Mouse (Mus musculus) kidney, embryonic 16.5 days (tissue): Measurements from ENCODE around the gene Daxx. TPM values are rescaled to one million over a fixed set of nuclear protein-coding genes. Genes with fewer than 3 reads are reported as not detected.
"Not testable (repeated sequence)": the region's sequence is repeated elsewhere in the genome, so short reads cannot be mapped to it uniquely, and the experiment has no call there.

ENCODE experiments used
- ATAC-seq: fragments of 200-750 bp; cut with Nextera tagmentation; 2 replicates; pipeline ENCODE4 v1.8.0; 2017; ENCODE audit warnings: moderate TSS enrichment; ENCODE audit not compliant: low FRiP score, low TSS enrichment
- H3K27ac ChIP-seq: fragments of 300-500 bp; sonication (generic); 2 replicates; pipeline ENCODE4 v1.5.1; 2014; ENCODE audit warnings: low read length
- H3K27me3 ChIP-seq: fragments of 300-500 bp; sonication (generic); 2 replicates; pipeline ENCODE4 v1.6.1; 2014; ENCODE audit warnings: low read length, control low read depth, mixed read lengths; ENCODE audit not compliant: insufficient read depth
- H3K36me3 ChIP-seq: fragments of 300-500 bp; sonication (generic); 2 replicates; pipeline ENCODE4 v1.6.1; 2014; ENCODE audit warnings: low read length, control low read depth, mixed read lengths; ENCODE audit not compliant: insufficient read depth
- H3K4me1 ChIP-seq: fragments of 300-500 bp; sonication (generic); 2 replicates; pipeline ENCODE4 v1.6.1; 2014; ENCODE audit warnings: low read length, control low read depth, mixed read lengths; ENCODE audit not compliant: insufficient read depth
- H3K4me2 ChIP-seq: fragments of 300-500 bp; sonication (generic); replicated peaks from 2 replicates; pipeline ENCODE4 v1.6.1; 2014; ENCODE audit warnings: low read depth, low read length
- H3K4me3 ChIP-seq: fragments of 300-500 bp; sonication (generic); 2 replicates; pipeline ENCODE4 v1.5.1; 2014; ENCODE audit warnings: mild to moderate bottlenecking, low read length
- H3K9ac ChIP-seq: fragments of 300-500 bp; sonication (generic); replicated peaks from 2 replicates; pipeline ENCODE4 v1.6.1; 2014; ENCODE audit warnings: low read length
- H3K9me3 ChIP-seq: fragments of 300-500 bp; sonication (generic); 2 replicates; pipeline ENCODE4 v1.6.1; 2016; ENCODE audit warnings: low read length, control low read depth
- WGBS: fragments of 180-500 bp; shearing (Covaris S2); extraction: QIAGEN DNeasy Blood & Tissue Kit; methylation state at CpG from one replicate; pipeline ENCODE4 v1.1.7; 2014; 5-methylcytosine and 5-hydroxymethylcytosine counted together
- polyA plus RNA-seq: library from polyadenylated mRNA; unstranded; fragments of >200 nt; fragmentation: Nextera tagmentation; extraction: Ambion mirVana; gene quantifications from 2 replicates; pipeline ENCODE4 v1.2.1, GENCODE M21; 2015

Gene Daxx
- 59.9 and 60.1 TPM in 2 replicates for polyA plus RNA-seq

- under 1% methylated on average over 68 of the region's 68 CpGs for WGBS
- Histone ChIP-seq H3K27ac (peak within 1 kb of the TSS; percentile 92), H3K4me2 (peak within 1 kb of the TSS; percentile 87), H3K4me3 (peak within 1 kb of the TSS; percentile 93), H3K9ac (peak within 1 kb of the TSS; percentile 92), H3K27me3 (no peaks in the 10 kb centered on the region), H3K9me3 (no peaks in the 10 kb centered on the region), H3K36me3 (peaks cover 28% of the 10 kb centered on the region), H3K4me1 (peaks cover 30% of the 10 kb centered on the region)
- ATAC-seq = peak; percentile 96
Observed at GRCm38 (mm10) chr17:33909077-33909868, at the start of gene Daxx. Gene Daxx (plus strand): TSS chr17:33909414.

- Histone ChIP-seq H3K9me3 (no peaks in the 10 kb centered on the region), H3K4me3 (no peak overlapping the region), H3K36me3 (no peaks in the 10 kb centered on the region), H3K4me2 (no peak overlapping the region), H3K27ac (no peak overlapping the region), H3K9ac (no peak overlapping the region), H3K4me1 (no peaks in the 10 kb centered on the region), H3K27me3 (no peaks in the 10 kb centered on the region)
- no peak for ATAC-seq
- WGBS = 35% methylated on average over 7 of the region's 9 CpGs
Observed at GRCm38 (mm10) chr17:33865330-33866030, 43.7 kb upstream of the Daxx start.

GRCm38 (mm10) chr17:33873537-33873936, 35.7 kb upstream of the Daxx start, which contains the start of gene Gm7029:
Gene Gm7029 (plus strand): TSS chr17:33873837.
- H3K4me3 ChIP-seq = not testable (repeated sequence)
- WGBS = no CpG with 5 or more reads among the region's 12 CpGs

GRCm38 (mm10) chr17:33874411-33874810, 34.8 kb upstream of the Daxx start:
- 91% methylated on average over 11 of the region's 11 CpGs for WGBS

More at GRCm38 (mm10) chr17:33873537-33873936, 35.7 kb upstream of the Daxx start, which contains the start of gene Gm7029:
- H3K4me2 ChIP-seq, H3K9ac ChIP-seq, ATAC-seq, H3K4me1 ChIP-seq, H3K27ac ChIP-seq, H3K9me3 ChIP-seq, H3K27me3 ChIP-seq: not testable (repeated sequence)
- peaks cover 15% of the 10 kb centered on the region for H3K36me3 ChIP-seq

GRCm38 (mm10) chr17:33875797-33876196, 33.4 kb upstream of the Daxx start:
- not testable (repeated sequence) for H3K9ac ChIP-seq, H3K4me2 ChIP-seq, H3K4me3 ChIP-seq, H3K27ac ChIP-seq, H3K4me1 ChIP-seq, H3K27me3 ChIP-seq, ATAC-seq, H3K9me3 ChIP-seq
- 87% methylated on average over 5 of the region's 5 CpGs for WGBS
- H3K36me3 ChIP-seq = peaks cover 24% of the 10 kb centered on the region

More at GRCm38 (mm10) chr17:33874411-33874810, 34.8 kb upstream of the Daxx start:
- Histone ChIP-seq H3K27ac (no peak overlapping the region), H3K4me2 (no peak overlapping the region), H3K36me3 (peaks cover 16% of the 10 kb centered on the region), H3K9ac (no peak overlapping the region), H3K9me3 (no peaks in the 10 kb centered on the region), H3K4me1 (no peaks in the 10 kb centered on the region), H3K4me3 (no peak overlapping the region), H3K27me3 (no peaks in the 10 kb centered on the region)
- ATAC-seq = no peak

GRCm38 (mm10) chr17:33884320-33884719, 24.9 kb upstream of the Daxx start:
- not testable (repeated sequence) for H3K9ac ChIP-seq, H3K27ac ChIP-seq, H3K27me3 ChIP-seq, ATAC-seq, H3K4me2 ChIP-seq, H3K9me3 ChIP-seq, H3K4me1 ChIP-seq, H3K4me3 ChIP-seq
- H3K36me3 ChIP-seq = peaks cover 27% of the 10 kb centered on the region; the same call in 1 of the 2 replicates
- WGBS = 94% methylated on average over 9 of the region's 11 CpGs

GRCm38 (mm10) chr17:33887802-33888201, 21.4 kb upstream of the Daxx start:
- H3K27ac ChIP-seq, ATAC-seq, H3K27me3 ChIP-seq, H3K36me3 ChIP-seq, H3K9me3 ChIP-seq, H3K4me3 ChIP-seq, H3K9ac ChIP-seq, H3K4me2 ChIP-seq: not testable (repeated sequence)
- WGBS = 55% methylated on average over 2 of the region's 2 CpGs
- H3K4me1 ChIP-seq = peaks cover 10% of the 10 kb centered on the region

- not testable (repeated sequence) for H3K9ac ChIP-seq, H3K27me3 ChIP-seq, H3K36me3 ChIP-seq, H3K4me3 ChIP-seq, H3K9me3 ChIP-seq, H3K27ac ChIP-seq, ATAC-seq
- peak overlapping the region; percentile 63; the same call in 1 of the 2 replicates for H3K4me2 ChIP-seq
- peaks cover 10% of the 10 kb centered on the region for H3K4me1 ChIP-seq
Observed at GRCm38 (mm10) chr17:33888230-33888629, 21.0 kb upstream of the Daxx start.

GRCm38 (mm10) chr17:33889941-33890532, 19.2 kb upstream of the Daxx start:
- H3K36me3 ChIP-seq, ATAC-seq, H3K27me3 ChIP-seq, H3K9me3 ChIP-seq: not testable (repeated sequence)
- under 1% methylated on average over 38 of the region's 44 CpGs for WGBS
- peaks cover 10% of the 10 kb centered on the region for H3K4me1 ChIP-seq
- peak overlapping the region; percentile 55; the same call in 1 of the 2 replicates for H3K27ac ChIP-seq
- peak overlapping the region; percentile 73 for H3K9ac ChIP-seq
- H3K4me3 ChIP-seq = peak overlapping the region; percentile 62
- H3K4me2 ChIP-seq = peak overlapping the region; percentile 63
